Mouse (Mus musculus): ENCODE data around the gene C1s2.
"Not testable (repeated sequence)": the region's sequence is repeated elsewhere in the genome, so short reads cannot be mapped to it uniquely, and the experiment has no call there.

Gene C1s2

DNA sequence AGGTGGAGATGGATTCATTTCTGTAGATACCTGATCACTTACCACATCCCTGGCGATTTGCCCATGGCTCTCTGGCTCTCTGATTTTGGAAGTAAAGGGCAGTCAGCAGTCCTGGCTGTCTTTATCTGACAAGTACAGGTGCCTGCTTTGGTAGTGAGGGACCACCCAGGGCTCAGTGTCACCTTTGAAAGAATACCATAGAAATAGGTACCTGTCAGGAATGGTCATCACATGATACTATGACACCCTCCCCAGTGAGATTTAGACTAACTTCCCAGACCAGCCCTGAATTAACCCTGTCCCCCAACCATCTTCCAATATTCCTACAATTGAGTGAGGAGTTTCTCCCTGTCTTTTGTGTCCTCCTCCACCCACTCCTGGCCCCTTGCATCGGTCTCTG is at the start of gene C1s2:
C1s2 (minus strand) TSS at position 101 of the 400 bp plus-strand sequence.
- DNase-seq (ENCODE audit: low spot score in 2 of 2): not testable (repeated sequence)

DNA sequence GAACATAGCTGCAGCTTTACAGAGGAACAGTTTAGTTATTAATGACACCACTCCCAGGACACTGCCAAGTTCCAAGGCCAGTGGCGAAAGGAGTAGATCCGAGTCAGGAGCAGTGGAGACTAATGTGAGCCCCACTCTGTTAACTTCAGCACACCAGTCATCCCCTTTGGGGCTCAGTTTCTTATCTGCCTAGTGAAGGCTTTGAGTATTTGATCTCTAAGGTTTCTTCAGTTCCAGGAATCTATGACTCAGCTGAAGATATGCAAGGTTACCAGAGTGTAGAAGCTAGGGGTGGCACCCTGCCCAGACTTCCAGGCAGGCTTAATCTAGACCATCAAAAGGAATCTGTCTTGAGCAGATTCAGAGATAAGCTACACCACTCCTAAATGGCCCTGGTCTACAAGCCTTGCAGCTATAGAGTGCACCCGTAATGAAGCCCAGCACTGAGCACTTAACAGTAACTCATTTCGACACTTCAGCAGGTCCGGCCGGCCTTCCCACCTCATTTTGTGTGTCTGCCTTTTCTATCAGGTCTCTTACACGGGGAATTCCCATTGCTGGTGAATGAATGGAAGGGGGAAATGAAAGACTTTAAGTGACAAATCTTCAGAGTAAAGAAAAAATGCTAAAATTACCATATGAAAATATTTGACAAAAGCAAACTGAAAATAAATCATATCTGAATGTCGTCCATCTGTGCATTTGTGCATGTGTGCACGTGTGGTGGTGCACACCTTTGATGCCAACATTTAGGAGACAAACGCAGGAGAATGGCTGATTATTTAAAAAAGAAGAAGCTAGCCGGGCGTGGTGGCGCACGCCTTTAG is 47.9 kb upstream of the C1s2 start:
- DNase-seq (ENCODE audit: low spot score in 2 of 2): peak; percentile 43 to 44

DNA sequence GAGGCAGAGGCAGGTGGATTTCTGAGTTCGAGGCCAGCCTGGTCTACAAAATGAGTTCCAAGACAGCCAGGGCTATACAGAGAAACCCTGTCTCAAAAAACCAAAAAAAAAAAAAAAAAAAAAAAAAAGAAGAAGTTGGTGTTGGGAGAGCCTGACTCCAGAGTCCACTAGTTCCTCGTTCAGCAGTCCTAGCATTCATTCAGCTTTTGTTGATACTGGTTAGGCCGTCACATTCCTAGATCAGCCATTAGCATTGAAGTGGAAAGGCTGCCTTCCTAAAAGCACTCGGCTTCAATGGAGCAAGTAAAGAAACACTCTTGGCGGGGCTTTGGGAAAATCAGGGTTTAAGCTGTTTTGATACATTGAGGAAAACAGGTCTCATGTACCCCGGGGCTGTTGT is 46.4 kb upstream of the C1s2 start:
- DNase-seq (ENCODE audit: low spot score in 2 of 2): not testable (repeated sequence)

DNA sequence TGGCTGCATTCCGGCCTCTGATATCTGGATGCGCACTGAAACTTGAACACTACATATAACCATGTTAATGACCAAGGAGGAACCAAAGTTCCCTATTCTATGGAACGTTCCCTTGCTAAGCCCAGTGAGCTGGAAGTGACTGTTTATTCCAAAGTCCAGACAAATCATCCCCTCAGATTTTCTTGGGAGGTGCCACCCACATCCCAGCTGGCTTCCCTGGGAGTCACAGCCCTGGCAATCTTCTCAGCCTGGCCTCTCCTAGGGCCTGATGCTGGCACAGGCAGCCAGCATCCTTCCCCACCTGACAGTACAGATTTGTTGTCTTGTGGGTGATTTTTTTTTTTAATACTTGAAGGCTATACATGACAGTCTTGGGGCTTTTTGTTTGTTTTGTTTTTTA is 43.6 kb upstream of the C1s2 start:
- DNase-seq (ENCODE audit: low spot score in 2 of 2): no peak

DNA sequence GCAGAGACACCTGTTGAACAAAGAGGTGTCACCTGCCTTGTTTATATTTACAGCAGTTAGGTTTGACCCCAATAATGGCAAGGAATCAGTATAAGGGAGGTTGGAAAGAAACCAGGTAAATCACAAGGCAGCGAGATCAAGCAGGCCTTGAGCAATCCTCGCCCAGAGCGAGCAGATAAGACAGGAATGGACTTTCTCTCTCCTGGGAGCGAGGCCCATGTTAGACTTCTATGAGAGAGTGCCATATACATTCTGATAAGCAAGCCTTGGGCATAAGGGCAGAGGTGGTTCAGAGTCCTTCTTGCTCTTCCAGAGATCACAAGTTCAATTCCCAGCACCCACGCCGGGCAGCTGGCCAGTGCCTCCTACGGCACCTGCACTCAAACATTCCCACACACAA is 42.9 kb upstream of the C1s2 start:
- no peak for DNase-seq (ENCODE audit: low spot score in 2 of 2)

DNA sequence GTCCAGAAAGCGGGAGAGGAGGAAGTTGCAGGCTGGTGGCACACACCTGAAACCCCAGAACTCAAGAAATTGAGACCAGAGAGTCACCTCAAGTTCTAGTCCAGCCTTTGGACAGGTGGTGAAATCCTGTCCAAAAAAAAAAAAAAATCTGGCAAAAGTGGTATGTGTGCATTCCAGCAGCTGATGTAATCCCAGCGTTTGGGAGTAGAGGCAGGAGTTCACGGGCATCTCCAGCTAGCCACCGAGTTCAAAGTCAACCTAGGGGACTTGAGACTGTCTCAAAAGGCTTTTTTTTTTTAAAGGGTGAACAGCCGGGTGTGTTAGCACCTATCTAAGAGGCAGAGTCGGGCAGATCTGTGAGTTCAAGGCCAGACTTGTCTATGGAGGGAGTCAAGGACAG is 40.3 kb upstream of the C1s2 start:
- no peak for DNase-seq (ENCODE audit: low spot score in 2 of 2)

DNA sequence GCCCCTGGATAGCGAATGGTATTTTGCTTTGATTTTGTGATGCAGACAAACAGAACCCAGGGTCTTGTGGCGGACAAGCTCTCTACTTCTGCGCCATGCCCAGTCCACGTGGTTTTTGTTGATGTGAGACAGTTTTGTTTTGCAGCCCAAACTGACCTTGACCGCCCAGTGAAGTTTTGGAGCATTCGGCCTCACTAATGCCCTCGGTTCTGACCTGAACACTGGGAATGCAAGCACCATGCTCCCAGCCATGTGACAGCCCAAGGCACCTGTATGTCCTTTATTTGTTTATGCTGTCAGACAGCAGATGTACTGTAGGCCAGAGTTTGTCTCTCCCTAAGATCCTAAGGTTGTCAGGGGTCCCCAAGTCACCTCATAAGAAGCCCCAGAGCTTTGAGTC is 38.7 kb upstream of the C1s2 start:
- DNase-seq (ENCODE audit: low spot score in 2 of 2): no peak

DNA sequence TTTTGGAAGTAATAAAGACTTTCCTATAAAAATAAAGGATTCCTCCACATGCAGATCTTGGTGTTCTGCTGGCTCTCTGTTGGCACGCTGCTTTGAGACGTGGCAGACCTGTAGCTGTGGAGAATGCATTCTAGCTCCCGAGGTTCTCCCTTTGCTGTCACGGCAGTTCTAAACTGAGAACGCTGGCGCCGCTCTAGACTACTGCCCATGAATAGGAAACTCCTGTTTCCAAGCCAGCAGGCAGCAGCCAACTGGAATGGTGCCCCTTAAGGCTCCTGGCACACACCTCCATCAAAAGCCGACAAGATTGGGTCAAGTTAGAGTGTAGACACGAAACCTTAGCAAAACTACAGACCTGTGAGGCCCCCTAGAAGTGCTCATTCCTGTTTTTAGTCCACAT is 37.7 kb upstream of the C1s2 start:
- DNase-seq (ENCODE audit: low spot score in 2 of 2): no peak

DNA sequence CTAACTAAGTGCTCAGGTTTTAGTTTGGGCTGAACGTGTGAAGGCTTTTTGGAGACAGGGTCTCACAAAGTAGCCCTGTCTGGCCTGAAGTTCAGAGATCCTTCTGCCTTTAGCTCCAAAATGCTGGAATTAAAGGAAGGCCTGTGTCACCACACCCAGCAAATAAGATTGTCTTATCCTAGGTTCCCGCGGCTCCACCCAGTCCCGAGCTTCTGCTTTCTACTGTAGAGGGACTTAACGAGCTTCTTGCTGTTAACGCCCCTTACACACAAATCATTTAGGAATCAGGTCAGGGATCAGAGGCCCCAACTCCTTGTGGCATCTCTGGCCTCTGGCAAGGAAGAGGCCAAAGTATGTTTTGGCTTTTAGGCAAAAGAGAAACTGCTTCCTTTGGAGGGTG is 36.2 kb upstream of the C1s2 start:
- DNase-seq (ENCODE audit: low spot score in 2 of 2): no peak

DNA sequence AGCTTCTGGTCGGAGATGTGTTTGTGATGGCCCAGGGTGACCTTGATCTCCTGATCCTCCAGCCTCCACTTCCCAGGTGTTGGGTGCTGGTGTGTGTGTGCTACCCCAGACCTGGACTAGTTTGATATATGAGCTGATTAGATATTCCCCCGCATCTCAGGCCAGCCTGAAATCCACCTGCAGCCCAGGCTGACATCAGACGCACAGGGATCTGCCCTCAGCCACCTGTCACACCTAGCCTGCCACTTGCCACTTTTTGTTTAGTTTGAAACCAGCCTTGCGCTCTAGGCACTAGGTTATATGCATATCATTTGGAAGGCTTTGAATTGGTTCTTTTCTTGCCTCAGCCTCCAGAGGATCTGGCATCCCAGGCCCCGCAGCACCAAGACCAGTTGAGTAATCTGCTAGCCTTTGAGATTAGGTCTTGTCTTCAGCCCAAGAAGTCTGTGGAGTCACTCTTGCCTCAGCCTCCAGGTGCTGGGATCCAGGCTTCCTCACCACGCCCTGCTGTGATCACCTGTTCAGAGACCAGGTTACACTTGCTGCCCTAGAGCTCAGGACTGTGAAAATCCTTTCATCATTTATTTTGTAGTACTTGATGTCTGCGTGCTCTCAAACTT is 34.5 kb upstream of the C1s2 start:
- DNase-seq (ENCODE audit: low spot score in 2 of 2): no peak

DNA sequence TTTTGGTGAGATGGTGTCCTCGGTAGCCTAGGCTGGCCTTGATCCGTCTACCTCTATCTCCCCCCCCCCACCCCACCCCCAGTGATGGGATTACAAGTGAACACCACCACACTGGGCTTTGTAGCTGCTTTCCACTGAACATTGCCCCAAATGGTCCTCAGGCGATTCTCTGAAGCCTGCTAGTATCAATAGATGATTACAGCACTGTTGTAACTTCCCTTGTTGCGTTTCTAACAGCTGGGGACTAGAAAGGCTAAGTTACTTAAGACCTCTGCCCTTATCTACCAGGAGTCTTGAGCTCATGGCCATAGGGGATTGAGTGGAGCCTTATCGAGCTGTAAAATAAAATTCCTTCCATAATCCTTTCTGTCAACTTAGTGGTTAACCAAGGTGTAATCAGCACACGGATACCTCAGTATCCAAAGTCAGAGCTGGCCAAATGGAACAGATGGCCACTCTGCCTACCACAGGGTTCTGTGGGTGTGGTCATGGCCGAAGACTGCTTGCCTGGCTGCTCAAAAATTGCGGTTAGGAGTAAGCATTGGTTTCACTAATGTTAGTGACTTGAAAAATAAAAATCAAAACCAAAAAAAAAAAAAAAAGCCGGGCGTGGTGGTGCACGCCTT is 33.5 kb upstream of the C1s2 start:
- no peak for DNase-seq (ENCODE audit: low spot score in 2 of 2)

DNA sequence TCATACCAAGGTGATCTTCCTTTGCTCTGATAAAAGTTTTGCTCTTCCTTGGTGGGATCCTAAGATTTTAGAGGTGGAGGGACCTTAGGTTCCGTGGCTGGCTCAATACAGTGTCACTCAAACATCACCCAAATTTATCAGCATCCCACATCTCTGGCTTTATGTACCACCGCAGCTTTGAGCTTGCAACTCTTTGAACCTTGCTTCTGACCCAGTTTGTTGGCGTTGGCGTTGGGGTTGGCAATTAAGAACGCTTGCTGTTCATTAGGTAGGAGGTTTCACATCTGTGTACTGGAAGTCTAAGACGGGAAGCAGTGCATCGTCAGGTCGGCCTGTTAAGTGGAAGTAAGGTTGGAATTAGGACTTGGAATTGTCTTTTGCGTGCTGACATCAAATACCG is 29.1 kb upstream of the C1s2 start:
- DNase-seq (ENCODE audit: low spot score in 2 of 2): no peak

DNA sequence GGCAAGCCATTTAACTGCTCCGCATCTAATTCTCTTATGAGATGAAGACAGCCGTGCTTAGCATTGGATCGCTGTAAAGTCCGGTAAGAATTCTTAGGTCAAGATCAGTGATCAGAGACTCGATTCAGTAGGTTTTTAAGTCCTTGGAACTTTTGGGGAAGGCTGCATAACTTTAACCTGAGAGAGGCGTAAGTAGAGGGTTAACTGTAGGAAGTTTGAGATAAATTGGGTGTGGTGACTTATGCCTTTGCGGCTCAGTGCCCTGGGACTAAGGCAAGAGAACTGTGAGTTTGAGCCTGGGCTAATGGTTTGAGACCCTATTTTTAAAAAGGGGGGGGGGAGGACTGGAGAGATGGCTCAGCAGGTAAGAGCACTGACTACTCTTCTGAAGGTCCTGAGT is 28.4 kb upstream of the C1s2 start:
- no peak for DNase-seq (ENCODE audit: low spot score in 2 of 2)

DNA sequence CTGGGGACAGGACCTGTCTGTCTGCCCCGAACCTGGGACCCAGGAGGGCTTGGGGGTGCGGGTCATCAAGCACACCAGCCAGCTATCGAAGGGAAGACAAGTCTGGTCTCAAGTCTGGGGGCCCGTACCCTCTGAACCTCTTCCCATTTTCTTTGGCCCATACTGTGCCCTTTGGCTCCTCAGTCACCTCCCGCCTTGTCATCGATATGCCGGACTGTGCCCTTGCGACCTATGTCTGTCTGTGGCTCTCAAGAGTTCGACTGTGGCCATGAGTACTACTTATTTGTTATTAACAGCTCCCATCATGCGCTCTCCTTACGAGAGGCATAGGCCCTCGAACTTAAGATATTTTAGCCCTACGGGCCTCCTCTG is 27.5 kb upstream of the C1s2 start:
- DNase-seq (ENCODE audit: low spot score in 2 of 2): no peak

DNA sequence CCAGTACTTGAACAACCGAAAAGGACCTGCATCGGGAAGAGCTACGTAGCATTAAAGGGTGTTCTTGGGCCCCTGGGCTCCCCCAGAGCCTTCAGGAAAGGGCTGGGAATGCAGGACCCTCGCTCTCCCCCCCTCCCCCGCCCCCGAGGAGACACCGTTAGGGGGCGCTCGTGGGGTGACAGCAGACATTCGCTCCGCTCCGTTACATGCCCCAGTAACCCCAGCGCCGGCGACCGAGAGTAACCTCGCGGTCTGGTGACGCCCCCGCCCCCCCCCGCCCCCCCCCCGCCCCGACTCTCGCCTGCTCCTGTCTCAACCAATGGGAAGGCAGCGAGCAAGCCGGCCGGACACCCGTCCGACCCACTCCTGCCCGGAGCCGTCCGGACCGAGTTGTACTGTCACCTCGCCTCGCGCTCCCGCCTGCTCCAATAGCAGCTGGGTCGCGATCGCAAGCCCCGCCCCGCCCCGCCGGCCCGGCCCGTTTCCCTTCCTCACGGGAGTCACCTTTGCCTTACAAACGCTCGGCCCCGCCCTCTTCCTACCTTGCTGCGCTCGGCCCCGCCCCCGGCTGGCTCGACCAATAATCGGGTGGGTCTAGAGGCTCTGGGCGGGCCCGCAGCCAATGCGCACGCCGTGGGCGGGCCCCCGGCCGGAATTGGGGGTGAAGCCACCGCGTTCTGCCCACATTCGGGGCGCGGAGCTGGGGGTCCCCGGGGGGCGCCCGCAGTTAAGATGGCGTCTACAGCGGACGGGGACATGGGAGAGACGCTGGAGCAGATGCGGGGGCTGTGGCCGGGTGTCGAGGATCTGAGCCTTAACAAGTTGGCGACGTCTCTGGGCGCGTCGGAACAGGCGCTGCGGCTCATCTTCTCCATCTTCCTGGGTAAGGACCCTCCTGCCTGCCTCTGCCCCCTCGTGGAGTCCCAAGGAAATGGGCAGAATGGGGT is 26.9 kb upstream of the C1s2 start, which contains the start of gene Lpcat3:
Lpcat3 (plus strand) TSS at position 551 of the 947 bp plus-strand sequence.
- peak; percentile 98 for DNase-seq (ENCODE audit: low spot score in 2 of 2)

DNA sequence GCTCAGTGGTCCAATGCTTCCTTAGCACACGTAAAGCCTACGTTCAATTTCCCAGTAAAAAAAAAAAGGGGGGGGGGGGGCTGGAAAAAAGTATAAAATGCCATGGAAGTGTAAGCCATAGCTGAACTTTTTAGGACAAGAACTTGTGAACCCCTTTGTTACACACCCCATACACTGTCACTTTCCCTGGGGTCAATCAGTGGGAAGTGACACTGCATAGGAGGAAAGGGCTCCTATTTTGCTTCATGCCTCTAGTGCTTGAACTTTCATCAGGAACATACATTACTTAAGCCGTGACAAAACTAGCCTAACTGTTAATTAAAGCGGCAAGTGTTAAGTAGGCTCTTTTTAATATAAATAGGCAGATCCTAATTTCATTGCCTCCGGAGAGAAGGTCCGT is 26.1 kb upstream of the C1s2 start:
- DNase-seq (ENCODE audit: low spot score in 2 of 2): no peak

DNA sequence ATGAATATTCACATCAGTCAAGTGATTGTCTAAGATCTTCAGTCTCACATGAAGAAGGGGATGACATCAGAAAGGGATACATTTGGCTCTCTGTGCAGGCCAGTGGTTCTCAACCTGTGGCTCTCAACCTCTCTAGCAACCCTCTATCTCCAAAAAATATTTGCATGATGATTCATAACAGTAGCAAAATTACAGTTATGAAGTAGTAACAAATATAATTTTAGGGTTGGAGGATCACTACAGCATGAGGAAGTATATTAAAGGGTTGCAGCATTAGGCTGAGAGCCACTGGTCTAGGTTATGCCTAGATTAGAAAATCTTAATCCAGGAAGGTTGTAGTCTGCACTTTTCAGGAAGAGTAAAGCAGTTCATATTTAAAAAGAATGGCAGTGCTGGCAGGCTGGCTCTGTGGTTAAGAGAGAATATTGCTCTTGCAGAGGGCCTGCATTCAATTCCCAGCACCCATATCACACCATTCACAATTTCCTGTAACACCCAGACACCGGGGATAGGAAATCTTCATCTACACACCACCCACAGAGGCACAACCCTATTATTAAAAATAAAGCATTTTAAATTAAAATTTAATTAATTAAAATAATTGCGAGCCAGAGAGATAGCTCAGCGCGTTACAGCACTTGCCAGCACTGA is 25.4 kb upstream of the C1s2 start:
- no peak for DNase-seq (ENCODE audit: low spot score in 2 of 2)

DNA sequence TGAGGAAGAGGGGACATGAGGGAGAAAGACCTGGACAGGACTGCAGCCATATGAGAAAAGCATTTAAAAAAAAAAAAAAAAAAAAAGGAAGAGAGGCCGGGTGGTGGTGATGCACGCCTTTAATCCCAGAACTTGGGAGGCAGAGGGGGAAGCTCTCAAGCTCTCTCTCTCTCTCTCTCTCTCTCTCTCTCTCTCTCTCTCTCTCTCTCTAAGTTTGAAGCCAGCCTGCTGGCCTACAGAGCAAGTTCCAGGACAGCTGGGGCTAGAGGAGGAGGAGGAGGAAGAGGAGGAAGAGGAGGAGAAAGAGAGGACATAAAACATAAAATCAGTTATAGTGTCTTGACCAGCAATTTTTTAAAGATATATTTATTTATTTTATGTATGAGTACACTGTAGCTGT is 22.2 kb upstream of the C1s2 start:
- DNase-seq (ENCODE audit: low spot score in 2 of 2): no peak

DNA sequence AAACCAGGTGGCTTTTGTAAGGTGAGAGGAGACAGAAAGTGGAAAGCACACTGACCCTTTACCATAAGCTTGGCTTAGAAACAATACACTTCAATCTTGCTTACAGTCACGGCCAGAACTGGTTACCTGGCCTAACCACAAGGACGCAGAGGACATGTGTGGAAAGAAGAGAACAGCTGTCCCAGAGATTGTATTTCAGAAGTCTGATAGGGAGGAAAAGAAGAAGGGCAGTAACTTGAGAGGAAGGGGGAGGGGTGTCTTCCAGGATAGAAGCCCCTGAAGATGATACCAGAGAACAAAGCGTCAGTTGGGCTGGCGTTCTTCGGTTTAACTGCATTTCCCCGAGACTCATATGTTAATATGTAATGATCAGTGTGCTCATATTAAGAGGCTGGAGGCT is 20.0 kb upstream of the C1s2 start:
- DNase-seq (ENCODE audit: low spot score in 2 of 2): no peak

DNA sequence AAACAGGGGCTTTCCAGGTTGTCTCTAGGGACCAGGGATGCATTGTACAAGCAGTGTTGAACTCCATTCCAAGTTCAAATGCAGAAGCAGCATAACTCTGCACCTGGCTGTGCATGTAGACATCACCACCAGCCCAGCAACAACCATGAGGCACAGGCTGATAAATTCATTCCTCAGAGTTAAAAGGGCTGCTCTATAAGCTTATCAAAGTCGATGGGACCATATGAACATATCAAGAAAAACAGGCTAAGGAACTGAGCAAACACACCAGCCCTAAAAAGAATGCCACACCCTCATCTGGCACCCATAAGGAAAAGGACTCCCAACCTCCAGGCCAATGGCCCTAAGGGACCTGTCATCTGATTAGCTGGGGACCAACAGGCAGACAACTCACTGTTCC is 10.5 kb upstream of the C1s2 start:
- no peak for DNase-seq (ENCODE audit: low spot score in 2 of 2)

DNA sequence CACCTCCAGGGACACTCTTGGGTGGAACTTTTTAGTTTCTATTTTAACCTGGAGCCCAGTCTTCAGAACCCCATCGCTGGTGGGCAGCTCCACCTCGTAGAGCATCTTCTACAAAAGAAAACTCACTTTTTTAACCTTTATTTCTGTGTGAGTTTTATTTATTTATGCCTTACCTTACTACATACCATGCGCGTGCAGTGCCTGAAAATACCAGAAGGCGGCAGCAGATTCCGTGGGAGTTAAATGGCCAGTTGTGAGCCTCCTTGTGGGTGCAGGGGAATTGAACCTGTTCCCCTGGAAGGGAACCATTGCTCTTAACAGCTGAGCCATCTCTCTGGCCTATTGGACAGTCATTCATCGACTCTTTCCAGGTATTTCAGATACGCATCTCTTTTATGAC is 5.1 kb upstream of the C1s2 start:
- peak; percentile 34 to 77 for DNase-seq (ENCODE audit: low spot score in 2 of 2)
